Mouse (Mus musculus) induced T-regulatory cell, adult 2 months (primary cell): ENCODE results near the gene Rasgef1b.

Source experiments
- DNase-seq: peaks from one replicate; pipeline ENCODE4 v3.0.0-alpha.2; 2012; ENCODE audit warnings: low read depth

Rasgef1b gene

GRCm38 (mm10) chr5:99707261-99707660 lies 21.6 kb downstream of the Rasgef1b start:
- DNase-seq = no peak

GRCm38 (mm10) chr5:99701811-99702210 lies 27.1 kb downstream of the Rasgef1b start:
- DNase-seq = no peak

GRCm38 (mm10) chr5:99694712-99695360 lies 34.0 kb downstream of the Rasgef1b start:
- no peak for DNase-seq

GRCm38 (mm10) chr5:99689909-99690308 lies 39.0 kb downstream of the Rasgef1b start:
- no peak for DNase-seq

- no peak for DNase-seq
Observed at GRCm38 (mm10) chr5:99687894-99688293, 41.0 kb downstream of the Rasgef1b start.

GRCm38 (mm10) chr5:99684023-99684422 lies 44.8 kb downstream of the Rasgef1b start:
- no peak for DNase-seq

- DNase-seq = no peak
Observed at GRCm38 (mm10) chr5:99669971-99670571, 58.8 kb downstream of the Rasgef1b start.

GRCm38 (mm10) chr5:99656024-99656423 lies 72.8 kb downstream of the Rasgef1b start:
- DNase-seq = no peak

- DNase-seq = no peak
Observed at GRCm38 (mm10) chr5:99652931-99653330, 75.9 kb downstream of the Rasgef1b start.

- no peak for DNase-seq
Observed at GRCm38 (mm10) chr5:99641407-99641806, 87.5 kb downstream of the Rasgef1b start.

GRCm38 (mm10) chr5:99636575-99636974 lies 92.3 kb downstream of the Rasgef1b start:
- no peak for DNase-seq

GRCm38 (mm10) chr5:99634010-99634541 lies 94.8 kb downstream of the Rasgef1b start:
- peak; percentile 22 for DNase-seq

- no peak for DNase-seq
Observed at GRCm38 (mm10) chr5:99633548-99633947, 95.3 kb downstream of the Rasgef1b start.

GRCm38 (mm10) chr5:99632649-99633310 lies 96.1 kb downstream of the Rasgef1b start:
- no peak for DNase-seq

- DNase-seq = peak; percentile 57
Observed at GRCm38 (mm10) chr5:99630087-99630486, 98.8 kb downstream of the Rasgef1b start.

GRCm38 (mm10) chr5:99625603-99626002 lies 103.3 kb downstream of the Rasgef1b start:
- DNase-seq = no peak

GRCm38 (mm10) chr5:99620771-99621170 lies 108.1 kb downstream of the Rasgef1b start:
- no peak for DNase-seq

- no peak for DNase-seq
Observed at GRCm38 (mm10) chr5:99617271-99617800, 111.5 kb downstream of the Rasgef1b start.

GRCm38 (mm10) chr5:99613321-99614118 lies 115.3 kb downstream of the Rasgef1b start:
- no peak for DNase-seq

- no peak for DNase-seq
Observed at GRCm38 (mm10) chr5:99607602-99608001, 121.3 kb downstream of the Rasgef1b start.

- DNase-seq = no peak
Observed at GRCm38 (mm10) chr5:99606164-99606858, 122.6 kb downstream of the Rasgef1b start.
